Mouse (Mus musculus): ENCODE measurements around the gene Zfp598.
"Not testable (repeated sequence)": the region's sequence is repeated elsewhere in the genome, so short reads cannot be mapped to it uniquely, and the experiment has no call there.

Gene Zfp598

DNA sequence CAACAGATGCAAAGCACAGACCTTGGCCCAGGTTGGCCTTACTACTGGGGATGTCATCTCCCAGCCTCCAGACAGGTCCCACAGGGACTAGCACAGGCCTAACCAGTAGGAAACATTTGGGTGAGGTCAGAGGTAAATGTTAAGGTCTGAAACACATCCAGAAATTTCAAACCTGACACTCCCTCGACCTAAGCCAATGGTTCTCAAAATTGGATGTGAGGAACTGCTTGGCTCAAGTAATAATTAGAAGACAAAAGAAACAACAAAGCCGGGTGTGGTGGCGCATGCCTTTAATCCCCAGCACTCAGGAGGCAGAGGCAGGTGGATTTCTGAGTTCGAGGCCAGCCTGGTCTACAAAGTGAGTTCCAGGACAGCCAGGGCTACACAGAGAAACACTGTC is 23.1 kb upstream of the Zfp598 start:
- no peak for DNase-seq (ENCODE audit: low spot score in 2 of 2)

DNA sequence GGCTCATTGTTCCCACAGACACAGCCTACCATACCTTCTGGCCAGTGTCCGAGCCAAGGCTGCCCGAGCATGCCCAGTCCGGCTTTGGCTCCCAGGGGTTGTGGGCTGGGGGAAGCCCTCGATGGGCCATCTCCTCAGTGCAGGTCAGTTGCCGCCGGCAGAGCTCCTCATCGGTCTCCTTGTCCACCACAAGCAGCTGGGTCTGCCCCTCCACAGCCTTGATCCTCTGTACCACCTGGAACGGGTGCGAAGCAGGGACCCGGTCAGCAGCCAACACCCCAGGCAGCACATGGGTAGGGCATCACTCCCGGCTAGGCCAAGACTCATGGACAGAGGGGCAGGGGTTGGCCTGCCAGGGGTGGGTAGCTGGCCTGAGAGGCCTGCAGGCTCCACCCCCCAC is 22.0 kb upstream of the Zfp598 start:
- no peak for DNase-seq (ENCODE audit: low spot score in 2 of 2)

DNA sequence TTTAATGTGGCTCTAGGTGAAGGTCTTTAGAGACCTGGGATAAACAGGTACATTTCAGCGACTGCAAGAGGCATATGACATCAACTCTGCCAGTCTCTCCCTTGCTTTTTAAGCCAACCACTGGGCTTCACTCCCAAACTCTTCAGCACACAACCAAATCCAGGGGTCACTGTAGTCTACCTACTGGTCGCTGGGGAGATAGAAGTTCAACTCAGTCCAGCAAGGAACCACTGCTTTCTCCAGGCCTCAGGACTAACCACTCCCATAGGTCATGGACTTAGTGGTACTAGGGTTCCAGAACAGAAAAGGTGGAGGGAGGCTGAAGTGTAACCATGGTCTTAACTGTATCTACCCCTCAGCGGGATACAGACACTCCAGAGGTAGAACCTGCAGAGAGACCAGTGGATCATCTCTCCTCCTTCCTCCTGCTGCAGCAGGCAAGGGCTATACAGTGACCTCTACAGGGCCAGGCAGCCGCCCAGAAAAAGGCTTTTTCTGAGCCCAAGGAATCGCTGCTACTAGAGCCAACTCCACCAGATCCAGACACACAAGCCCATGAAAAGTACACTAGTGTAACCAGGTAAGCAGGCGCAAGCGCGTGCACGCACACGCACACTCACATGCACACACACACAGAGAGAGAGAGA is 20.6 kb upstream of the Zfp598 start:
- DNase-seq (ENCODE audit: low spot score in 2 of 2): no peak

DNA sequence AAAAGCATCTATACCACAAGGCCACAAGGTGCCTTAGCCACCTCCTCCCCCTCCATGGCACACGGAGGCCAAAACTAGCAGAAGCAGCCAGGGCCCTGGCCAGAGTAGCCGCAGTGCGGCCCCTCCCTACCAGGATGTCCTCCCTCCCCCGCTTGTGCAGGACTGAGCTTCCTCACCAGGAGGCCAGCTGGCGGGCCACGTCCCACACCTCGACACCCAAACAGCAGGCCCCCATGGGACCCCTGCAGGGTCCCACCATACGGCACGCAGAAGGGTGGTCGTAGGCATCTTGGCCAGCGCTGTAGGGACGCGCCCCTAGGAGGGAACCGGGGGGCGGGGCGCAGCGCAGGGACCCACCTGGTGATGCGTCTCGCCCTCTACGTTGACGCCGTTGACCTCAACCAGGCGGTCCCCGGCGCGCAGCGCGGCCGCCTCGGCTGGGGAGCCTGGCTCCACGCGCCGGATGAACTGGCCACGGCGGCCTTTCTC is 19.9 kb upstream of the Zfp598 start:
- no peak for DNase-seq (ENCODE audit: low spot score in 2 of 2)

DNA sequence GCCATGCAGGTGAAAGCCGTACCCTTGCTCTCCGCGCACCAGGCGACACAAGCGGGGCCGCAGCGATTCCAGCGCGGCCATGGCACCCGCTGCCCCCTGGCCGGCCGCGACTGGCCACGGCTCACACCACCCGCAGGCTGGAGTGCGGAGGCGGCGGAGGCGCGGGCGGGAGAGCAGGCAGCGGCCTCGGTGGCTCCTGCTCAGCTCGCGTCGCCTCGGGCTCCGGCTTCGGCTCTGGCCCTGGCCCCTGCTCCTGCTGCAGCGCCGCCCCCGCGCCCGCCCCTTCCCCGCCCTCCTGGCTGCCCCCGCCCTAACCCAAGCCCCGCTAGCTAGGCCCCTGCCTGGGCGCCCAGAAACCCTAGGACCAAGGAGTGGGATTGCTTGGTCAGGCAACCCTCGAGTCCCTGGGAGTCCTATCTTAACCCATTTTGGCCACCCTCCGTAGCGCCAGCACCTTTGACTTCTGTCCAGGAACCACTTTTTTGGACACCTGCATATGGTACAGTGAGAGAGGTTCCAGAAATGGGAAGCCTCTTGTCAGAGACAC is 19.3 kb upstream of the Zfp598 start, which contains the start of gene Slc9a3r2:
Gene Slc9a3r2 (minus strand): TSS at position 258 of the 547 bp plus-strand sequence.
- no peak for DNase-seq (ENCODE audit: low spot score in 2 of 2)

DNA sequence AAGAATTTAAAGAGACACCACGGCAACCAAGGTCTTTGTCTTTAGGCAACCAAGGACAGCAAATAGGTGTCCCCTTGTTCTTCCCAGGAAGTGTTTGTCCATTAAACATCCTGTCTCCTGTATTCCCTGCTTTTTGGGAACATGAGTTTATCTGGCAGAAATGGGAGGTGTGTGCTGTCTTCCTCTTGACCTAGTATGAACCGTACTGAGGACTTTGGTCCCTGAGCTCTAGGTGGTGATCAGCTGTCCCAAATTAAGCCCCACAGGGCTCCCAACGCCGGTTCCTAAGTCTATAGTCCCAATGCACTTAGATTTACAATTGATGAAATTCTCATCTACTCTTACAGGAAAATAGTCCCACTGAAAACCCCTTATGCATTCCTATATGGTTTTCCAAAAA is 18.7 kb upstream of the Zfp598 start:
- no peak for DNase-seq (ENCODE audit: low spot score in 2 of 2)

DNA sequence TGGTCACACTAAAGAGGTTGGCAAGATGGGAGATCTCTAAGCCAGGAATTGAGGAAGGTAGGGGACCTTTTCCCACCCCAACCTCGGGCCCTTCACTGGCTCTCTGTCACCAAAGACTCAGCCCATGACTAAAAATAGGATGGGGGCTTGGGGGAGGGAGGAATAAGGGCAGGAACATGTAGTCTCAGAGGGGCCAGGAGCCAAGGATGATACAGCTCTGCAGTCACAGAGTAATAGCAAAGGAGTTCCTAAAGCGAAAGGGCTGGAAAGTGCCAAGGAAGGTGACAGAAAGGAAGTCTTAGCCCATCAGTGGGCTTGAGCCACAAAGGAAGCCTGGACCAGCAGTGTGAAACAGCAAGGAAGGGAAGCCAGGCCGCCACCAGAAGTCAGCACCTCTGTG is 17.7 kb upstream of the Zfp598 start:
- DNase-seq (ENCODE audit: low spot score in 2 of 2): no peak

DNA sequence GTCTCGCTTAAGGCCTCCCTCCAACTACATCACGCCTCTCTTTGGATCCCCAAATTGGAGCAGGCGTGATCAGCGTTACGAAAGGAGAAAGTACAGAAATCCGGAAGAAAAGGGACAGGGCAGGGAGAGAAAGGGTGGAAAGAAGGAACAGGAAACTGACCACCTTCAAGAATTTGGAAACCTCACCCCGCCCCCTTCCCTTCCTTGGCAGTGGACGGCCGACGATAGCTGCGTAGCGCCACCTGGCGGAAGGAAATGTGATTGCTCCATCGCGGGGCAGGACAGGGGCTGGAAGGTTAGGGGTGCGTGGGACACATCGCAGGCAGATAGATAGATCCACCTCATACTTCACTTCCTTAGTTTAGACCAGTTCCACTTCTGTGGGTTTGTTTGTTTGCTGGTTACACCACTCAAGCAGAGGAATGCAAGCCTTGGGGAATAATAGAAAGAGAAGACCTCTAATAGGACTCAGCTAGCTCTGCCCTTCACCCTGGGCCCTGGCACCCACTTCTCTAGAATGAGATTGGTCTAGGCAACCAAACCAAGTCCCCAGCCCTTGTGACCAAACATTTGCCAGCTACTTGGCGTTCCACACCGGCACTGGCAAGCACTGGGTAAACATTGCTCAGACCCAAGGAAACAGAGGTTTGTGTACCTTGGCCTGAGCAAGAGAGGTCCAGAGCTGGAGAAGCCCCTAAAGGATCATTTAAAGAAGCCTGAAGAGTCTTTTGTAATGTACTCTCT is 15.3 kb upstream of the Zfp598 start:
- peak; percentile 29 to 75 for DNase-seq (ENCODE audit: low spot score in 2 of 2)

DNA sequence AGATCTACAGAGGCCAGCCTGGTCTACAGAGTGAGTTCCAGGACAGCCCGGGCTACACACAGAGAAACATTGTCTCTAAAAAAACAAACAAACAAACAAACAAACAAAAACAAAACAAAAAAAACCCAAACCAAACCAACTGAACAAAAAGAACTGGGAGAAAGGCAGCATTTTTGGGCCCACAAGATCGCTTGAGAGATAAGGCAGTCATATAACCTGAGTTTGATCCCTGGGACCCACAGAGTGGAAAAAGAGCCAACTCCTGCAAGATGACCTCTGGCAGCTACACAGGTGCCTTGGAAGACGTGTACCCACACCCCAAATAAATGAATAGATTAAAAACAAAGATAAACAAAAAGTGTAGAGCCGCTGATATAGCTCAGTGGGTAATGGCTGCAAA is 14.5 kb upstream of the Zfp598 start:
- no peak for DNase-seq (ENCODE audit: low spot score in 2 of 2)

DNA sequence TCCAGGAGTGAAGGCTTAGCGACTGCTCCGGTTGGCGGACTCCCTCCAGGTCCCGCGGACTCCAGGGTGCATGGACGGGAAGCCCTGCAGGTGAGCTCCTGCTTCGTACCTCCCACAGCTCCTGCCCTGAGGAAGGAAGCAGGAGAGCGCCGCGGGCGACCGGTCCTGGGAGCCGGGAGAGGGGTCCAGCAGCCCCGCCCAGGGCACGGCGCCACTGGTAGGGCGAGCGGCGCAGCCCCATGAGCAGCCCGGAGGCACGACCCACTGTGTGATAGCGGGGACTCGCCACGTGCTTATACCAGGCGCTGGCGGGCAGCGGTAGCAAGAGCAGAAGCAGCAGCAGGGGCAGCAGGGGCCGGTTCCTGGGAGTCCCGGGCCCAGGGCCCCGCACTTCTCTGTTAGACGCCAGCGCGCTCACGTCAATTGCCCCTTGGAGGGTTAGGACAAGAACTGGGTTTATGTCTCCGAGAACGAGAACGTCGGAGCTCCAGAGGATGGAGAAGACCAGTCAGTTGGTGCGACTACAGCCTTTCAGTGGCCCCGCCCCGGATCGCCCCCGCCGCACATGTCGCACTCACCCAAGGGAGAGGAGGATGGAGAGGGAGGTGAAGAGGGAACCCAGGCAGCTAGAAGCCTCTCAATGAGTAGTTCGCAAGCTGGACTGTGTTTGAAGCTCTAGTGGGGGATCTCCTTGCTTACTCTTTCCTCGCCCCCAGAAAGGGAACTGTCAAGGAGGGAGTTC is 11.3 kb upstream of the Zfp598 start, which contains the start of gene Npw:
Gene Npw (minus strand): TSS at position 441 of the 742 bp plus-strand sequence.
- no peak for DNase-seq (ENCODE audit: low spot score in 2 of 2)

DNA sequence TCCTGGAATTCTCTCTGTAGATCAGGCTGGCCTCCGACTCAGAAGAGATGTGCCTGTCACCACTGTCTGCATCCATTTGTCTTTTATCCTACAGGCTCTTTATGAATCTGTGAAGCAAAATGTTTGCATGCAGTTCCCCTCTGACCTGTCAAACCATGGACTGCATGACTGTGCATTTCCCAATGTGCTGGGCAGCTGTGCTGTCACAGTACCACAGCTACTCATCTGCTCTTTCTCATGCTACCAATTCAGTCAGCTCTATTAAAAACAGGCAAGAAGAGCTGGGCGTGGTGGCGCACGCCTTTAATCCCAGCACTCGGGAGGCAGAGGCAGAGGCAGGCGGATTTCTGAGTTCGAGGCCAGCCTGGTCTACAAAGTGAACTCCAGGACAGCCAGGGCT is 2.5 kb upstream of the Zfp598 start:
- not testable (repeated sequence) for DNase-seq (ENCODE audit: low spot score in 2 of 2)

DNA sequence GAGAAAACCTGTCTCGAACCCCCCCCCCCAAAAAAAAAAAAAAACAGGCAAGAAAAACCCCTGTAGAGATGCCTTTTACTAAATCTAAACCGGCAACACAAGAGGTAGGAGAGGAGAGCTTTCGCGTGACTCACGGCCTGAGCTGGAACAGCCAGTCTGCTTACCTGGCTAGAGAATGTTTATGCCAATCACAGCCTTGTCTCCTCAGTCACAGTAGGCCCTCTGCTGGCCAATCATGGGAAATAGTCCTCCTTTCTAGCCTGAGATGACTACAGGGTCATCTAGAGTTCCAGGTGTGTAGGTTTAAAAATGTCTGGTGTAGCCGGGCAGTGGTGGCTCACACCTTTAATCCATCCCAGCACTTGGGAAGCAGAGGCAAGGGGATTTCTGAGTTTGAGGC is 2.1 kb upstream of the Zfp598 start:
- DNase-seq (ENCODE audit: low spot score in 2 of 2): peak; percentile 27 to 60

DNA sequence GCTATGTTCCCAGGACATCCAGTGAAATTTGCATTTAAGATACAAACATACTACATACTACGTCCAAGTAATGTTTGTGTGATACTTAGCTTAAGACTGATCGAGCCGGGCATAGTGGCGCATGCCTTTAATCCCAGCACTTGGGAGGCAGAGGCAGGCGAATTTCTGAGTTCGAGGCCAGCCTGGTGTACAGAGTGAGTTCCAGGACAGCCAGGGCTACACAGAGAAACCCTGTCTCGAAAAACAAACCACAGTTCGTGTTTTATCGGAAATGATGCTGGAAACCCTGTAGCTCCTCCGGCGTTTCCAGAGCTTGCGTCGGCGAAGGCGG is 308 bp upstream of the Zfp598 start:
- not testable (repeated sequence) for DNase-seq (ENCODE audit: low spot score in 2 of 2)

DNA sequence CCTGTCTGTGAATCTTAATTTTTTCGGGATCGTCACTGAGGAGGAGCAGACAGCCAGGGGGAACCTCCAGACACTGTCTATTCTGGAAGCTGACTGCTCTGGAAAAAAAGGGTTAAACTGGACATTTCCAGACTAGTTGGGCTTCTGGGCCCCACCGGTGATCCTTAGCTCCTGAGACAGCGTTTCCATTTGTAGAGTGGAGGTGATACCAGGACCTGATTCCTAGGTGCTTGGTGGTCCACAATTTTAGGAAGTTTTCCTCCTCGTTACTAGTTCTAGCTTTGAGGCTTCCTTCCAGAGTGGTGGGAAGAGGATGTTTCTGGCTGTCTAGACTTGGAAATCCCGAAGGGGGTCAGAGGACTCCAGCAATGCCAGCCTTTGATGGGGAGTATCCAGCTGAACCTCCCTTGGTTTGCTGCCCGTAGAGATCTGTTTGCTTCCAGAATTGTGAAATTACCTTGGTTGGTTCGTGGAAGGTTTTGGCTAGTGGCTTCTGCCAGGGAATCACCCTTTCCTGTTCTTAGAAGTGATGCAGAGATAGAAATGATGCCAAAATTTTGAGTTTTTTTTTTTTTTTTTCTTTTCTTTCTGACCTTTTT is 858 bp downstream of the Zfp598 start:
- no peak for DNase-seq (ENCODE audit: low spot score in 2 of 2)

DNA sequence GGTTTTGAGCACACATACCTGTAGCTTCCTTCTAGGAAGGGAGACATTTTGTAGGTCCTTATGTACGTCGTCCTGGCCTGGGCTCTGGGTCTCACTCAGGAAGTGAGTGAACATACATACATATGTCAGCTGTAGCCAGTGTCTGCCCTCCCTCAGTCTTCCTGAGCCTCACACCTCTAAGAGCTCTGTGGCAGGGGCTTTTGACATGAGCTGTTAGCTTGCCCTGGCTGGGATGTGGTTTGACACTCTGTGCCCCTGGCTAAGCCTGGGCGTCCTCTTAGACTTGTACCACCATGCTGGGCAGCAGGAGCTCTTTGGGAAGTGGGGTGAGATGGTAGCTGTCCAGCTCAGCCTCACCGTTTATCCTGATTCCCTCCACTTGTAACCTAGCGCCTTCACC is 1.9 kb downstream of the Zfp598 start:
- no peak for DNase-seq (ENCODE audit: low spot score in 2 of 2)

DNA sequence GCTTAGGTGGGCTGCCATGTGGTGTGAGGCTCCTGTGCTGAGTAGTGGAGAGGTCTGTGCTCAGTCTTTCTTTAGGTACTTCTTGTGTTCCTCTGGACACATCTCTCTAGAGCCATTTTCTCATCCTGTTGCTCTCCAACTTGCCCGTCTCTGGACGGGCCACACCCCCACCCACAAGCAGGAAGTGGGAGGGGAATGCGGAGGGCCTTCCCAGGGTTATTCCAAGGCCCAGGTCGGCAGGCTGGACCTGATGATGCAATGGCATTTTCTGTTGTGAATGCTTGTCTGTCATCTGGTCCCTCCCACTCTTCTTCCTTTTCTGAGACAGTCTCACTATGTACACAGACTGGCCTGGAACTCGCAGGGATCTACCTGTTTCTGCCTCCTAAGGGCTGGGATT is 2.7 kb downstream of the Zfp598 start:
- DNase-seq (ENCODE audit: low spot score in 2 of 2): no peak

DNA sequence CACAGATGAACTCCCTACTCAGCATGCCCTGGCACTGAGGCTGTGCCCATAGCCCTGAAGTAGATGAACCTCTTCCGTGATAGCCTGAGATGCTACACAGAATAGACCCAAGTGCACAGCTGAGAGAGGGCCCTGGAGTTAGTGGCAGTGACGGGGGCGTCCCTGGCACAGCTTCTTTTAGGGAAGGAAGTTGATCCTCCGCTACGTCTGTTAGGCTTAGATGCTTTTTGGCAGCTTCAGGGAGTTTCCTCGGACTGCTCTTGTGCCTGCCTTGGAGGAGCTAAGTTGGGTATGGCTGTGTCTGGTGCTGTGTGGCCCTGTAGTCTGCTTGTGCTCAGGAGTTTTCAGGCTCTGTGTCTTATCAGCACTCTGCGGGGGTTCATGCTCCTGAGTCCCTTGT is 4.8 kb downstream of the Zfp598 start:
- no peak for DNase-seq (ENCODE audit: low spot score in 2 of 2)

DNA sequence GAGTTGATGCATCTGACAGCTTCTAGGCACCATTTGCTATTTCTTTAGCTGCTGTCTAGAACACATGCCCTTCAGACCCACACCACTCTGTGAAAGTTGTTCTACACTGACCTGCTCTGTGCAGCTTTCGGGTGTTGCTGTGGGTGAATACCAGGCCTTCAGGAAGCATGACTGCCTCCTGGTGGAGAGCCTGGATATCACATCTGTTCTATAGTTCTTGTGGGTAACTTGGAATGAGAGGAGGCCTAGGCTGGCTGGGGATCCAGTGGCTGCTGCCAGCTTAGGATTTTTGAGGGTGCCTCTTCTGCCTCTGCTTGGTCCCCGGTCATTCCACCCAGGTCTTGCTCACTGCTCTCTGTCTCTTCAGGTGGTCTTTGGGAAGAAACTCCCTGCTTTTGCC is 6.7 kb downstream of the Zfp598 start:
- DNase-seq (ENCODE audit: low spot score in 2 of 2): peak; percentile 53 to 77

DNA sequence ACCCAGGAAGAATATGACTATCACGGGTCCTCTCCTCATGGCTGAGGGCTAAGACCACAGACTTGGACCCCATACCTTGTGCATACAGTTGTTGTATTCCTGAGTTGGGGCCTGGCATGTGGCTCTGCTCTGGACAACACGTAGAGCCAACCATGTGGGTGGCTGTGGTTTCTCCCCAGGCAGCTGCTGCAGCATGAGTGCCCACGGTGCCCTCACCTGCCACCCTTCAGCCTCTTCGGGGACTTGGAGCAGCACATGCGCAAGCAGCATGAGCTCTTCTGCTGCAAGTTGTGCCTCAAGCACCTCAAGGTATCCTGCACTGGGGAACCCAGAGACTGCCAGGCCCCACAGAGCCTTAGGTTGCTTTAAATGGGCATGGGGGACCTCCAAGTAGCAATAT is 7.4 kb downstream of the Zfp598 start:
- DNase-seq (ENCODE audit: low spot score in 2 of 2): no peak

DNA sequence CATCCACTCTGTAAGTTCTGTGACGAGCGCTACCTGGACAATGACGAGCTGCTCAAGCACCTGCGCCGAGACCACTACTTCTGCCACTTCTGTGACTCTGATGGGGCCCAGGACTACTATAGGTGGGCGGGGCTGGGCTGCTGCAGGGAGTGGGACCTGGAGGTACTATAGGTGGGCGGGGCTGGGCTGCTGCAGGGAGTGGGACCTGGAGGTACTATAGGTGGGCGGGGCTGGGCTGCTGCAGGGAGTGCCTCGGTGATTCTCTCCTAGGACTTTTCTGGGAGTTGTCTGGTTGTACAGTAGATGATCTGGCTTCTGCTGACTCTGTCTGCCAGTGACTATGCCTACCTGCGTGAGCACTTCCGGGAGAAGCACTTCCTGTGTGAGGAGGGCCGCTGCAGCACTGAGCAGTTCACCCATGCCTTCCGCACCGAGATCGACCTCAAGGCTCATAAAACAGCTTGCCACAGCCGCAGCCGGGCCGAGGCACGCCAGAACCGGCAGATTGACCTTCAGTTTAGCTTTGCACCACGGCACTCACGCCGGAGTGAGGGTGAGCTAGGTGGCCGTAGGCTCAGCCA is 8.1 kb downstream of the Zfp598 start:
- DNase-seq (ENCODE audit: low spot score in 2 of 2): no peak

DNA sequence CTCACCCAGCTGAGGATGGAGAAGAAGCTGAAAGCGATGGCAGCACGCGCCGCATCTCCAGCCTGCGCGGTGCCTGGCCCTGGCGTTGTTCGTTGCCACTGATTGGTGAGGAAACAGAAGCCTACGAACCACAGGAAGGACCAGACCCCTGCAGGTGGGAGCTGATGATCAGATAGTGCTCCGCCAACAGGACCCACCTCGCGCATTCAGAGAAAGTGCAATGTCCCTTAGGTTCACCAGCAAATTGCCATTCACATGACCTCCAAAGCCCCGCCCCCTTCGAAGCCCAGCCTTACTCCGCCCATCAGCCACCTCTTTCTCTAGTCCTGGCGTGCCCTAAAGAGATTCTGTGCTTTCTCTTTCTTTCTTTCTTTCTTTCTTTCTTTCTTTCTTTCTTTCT is 17.0 kb downstream of the Zfp598 start:
- DNase-seq (ENCODE audit: low spot score in 2 of 2): peak; percentile 31 to 33

DNA sequence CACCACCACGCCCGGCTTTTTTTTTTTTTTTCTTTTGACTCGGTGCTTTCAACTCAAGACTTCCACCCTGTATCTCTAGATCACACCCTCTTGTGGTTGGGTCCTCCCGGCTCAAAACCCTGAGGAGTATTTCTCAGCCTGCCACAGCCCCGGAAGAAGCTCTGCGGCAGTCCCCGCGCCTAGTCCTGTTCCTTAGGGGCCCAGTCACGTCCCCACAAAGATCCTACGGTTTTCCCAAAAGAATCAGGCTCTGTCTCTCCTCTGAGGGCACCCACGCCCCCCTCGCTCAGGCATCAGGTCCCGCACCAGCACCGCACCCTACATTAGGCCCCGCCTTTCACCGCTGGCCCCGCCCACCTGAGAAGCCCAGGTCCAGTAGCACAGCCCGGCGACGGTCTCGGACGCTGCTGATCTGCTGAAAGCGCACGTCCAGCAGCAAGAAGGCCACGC is 17.7 kb downstream of the Zfp598 start:
- DNase-seq (ENCODE audit: low spot score in 2 of 2): peak; percentile 42 to 47

Measured in thymus, postnatal 10 days (tissue).